Mouse (Mus musculus): Measurements from ENCODE around the gene Gm6882.
"Not testable (repeated sequence)": the region's sequence is repeated elsewhere in the genome, so short reads cannot be mapped to it uniquely, and the experiment has no call there.

Gene Gm6882

DNA sequence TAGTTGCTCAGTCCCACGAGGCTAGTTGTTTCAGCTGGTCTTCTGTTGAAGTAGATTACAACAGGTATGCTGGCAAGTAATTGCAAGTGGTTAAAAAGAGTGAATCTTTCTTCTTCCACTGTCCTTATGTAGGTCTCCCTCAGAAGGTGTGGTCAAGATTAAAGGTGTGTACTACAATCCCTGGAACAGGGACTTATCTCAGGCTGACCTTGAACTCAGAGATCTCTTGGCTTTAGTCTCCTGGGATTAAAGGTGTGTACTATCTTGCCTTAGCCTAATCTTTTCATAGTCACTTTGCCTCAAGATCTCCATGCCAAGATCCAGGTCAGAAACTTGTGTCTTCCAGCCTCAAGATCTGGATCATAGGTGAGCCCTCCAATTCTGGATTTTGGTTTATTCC, at the start of gene Gm6882:
Gene Gm6882 (minus strand): TSS at position 101 of the 400 bp plus-strand sequence.
- DNase-seq: not testable (repeated sequence)

Measured in lung, adult 18-20 months (tissue).